Mouse (Mus musculus): ENCODE results near the gene Kntc1. TPM values are rescaled to one million over a fixed set of nuclear protein-coding genes. Genes with fewer than 3 reads are reported as not detected.

The Kntc1 gene
- total RNA-seq, 2 experiments from 2014 or later, result 0.89 to 2.0 TPM

GRCm38 (mm10) chr5:123858798-123859197 is 109.3 kb downstream of the Kntc1 start:
- no peak for DNase-seq
- intact Hi-C loops (cut with DNase I; ENCODE audit: low total_unique reads), result no loop called here

DNA sequence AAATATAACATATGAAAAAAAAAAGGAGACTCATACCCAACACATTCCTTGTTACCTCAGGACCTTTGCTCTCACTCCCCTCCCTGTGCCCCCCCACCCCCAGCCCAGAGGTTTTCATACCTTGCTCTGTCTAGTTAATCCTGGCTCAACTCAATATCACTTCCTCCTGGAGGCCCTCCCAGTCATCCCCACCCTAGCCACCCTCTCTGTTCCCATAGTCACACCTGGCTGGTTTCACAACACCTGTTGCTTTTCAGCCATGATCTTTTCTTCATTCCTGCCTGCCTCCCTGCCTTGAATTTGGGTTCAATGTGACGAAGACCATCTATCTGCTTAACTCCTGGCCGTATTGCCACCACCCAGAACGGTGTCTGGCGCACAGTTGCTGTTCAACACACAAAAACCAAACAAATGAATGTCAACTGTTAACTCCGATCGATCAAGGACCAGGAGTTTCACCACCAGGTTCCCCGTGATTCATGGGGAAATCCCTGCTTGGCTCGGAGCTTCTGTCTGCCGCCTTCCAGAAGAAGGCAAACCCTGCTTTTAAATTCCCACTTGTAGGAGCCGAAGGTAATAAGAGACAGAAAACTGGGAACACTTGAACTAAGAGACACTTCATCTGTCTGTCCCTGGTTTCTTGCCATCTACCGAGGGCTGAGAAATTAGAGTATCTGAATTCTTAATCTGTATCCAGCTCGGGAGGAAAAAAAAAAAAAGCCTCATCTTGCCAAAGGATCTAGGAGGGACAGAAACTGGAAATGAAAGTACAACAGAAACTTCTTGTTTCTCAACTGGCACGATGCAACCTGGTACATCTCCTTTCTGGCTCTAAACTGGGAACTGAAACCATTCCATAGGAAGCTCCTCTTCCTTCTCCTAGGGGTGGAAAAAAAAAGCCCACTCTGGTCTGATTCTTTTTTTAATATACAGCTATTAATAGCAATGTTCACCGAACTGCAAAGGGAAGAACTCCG is 113.1 kb downstream of the Kntc1 start:
- DNase-seq, result no peak
- intact Hi-C loops (cut with DNase I; ENCODE audit: low total_unique reads), result no loop called here

DNA sequence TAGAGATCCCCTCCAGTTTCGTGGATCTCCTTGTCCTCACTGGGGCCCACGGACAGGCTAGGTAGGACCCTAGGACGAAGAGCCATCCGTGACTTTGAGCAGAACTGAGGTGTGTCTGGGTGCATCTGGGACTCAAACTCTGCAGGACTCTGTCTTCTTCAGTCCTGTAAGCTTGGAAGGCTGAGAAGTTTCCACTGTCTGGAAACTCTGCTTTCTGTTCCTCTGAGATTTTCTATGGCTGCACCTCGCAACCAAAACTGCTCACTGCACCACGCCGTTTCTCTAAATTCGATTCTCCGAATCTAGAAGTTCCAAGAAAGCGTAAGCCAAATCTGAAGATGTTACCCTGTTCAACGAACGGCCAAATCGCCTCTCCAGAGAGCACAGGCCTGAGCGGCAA is 114.4 kb downstream of the Kntc1 start:
- DNase-seq, result no peak
- intact Hi-C loops (cut with DNase I; ENCODE audit: low total_unique reads), result no loop called here

- DNase-seq, result no peak
- intact Hi-C loops (cut with DNase I; ENCODE audit: low total_unique reads), result no loop called here
These were observed 115.8 kb downstream of the Kntc1 start, which contains the start of gene Hcar2 for GRCm38 (mm10) chr5:123865365-123865764. Hcar2 (minus strand) TSS chr5:123865499.

GRCm38 (mm10) chr5:123866457-123866856 is 116.9 kb downstream of the Kntc1 start:
- intact Hi-C loops (cut with DNase I; ENCODE audit: low total_unique reads), result no loop called here
- no peak for DNase-seq

- intact Hi-C loops (cut with DNase I; ENCODE audit: low total_unique reads), result no loop called here
- DNase-seq, result no peak
These were observed 120.1 kb downstream of the Kntc1 start for GRCm38 (mm10) chr5:123869615-123870014.

Other genes with a start within 250 kb of the Kntc1 start
- gene B3gnt4, start 239.3 kb upstream of the Kntc1 start, total RNA-seq (2021), result not detected
- 10 to 100 TPM; 35.7 to 36.8 TPM for gene Diablo, start 225.5 kb upstream of the Kntc1 start, total RNA-seq (2021)
- gene Gm49027, start 224.2 kb upstream of the Kntc1 start, total RNA-seq (2021), result under 1 TPM; 0.16 to 0.29 TPM
- gene Vps33a, start 176.7 kb upstream of the Kntc1 start, total RNA-seq (2021), result 10 to 100 TPM; 23.0 to 25.4 TPM
- 100 to 1,000 TPM; 122 TPM for gene Clip1, start 65.1 kb upstream of the Kntc1 start, total RNA-seq (2021)
- gene Zcchc8, start 28.6 kb upstream of the Kntc1 start, total RNA-seq (2021), result 10 to 100 TPM; 20.3 to 23.8 TPM
- 10 to 100 TPM; 42.3 to 48.2 TPM for gene Rsrc2, start 302 bp upstream of the Kntc1 start, total RNA-seq (2021)
- gene Hcar2, start 115.8 kb downstream of the Kntc1 start, total RNA-seq (2021), result not detected
- gene Hcar1, start 130.3 kb downstream of the Kntc1 start, total RNA-seq (2021), result under 1 TPM; 0.11 to 0.31 TPM
- 10 to 100 TPM; 45.4 to 55.2 TPM for gene Denr, start 157.5 kb downstream of the Kntc1 start, total RNA-seq (2021)
- under 1 TPM in 1 of 2 experiments, not detected in 1; 0.72 TPM for gene Gm43518, start 177.7 kb downstream of the Kntc1 start, total RNA-seq (2021)
- 1 to 10 TPM; 1.2 TPM for gene Ccdc62, start 181.0 kb downstream of the Kntc1 start, total RNA-seq (2021)
- gene Hip1r, start 223.9 kb downstream of the Kntc1 start, total RNA-seq (2021), result 10 to 100 TPM in 1 of 2 experiments, 1 to 10 TPM in 1; 7.2 to 11.1 TPM